Mouse (Mus musculus): Measurements from ENCODE around the gene Supv3l1.

DNA sequence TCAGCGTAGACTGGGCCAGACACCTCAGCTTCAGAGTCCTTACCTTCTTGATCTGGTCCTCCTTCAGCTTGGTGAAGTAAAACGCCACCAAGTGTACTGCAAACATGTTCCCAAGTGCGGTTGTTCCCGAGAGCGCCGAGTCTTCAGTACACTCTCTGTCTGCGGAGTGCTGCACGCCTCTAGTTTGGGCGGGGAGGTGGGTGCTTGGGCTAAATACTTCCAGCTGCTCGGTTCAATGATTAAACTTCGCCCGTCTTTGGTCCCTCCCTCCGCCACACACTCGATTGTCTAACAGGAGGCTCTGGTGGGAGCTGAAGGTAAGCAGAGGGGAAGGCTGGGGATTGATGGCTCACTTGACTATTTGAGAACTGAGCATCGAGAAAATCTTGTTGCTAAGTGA lies 27.3 kb downstream of the Supv3l1 start, which contains the start of gene Hkdc1:
- TF ChIP-seq POLR2A (IDR thresholded peaks at IDR 0.05; ENCODE audit: insufficient read depth, low read length), result no peak
- TF ChIP-seq CTCF (IDR thresholded peaks at IDR 0.05; ENCODE audit: low read depth, low read length), result no peak
- TF ChIP-seq EP300 (IDR thresholded peaks at IDR 0.05; ENCODE audit: insufficient read depth, low read depth, low read length), result no peak
